Mouse (Mus musculus) gastrocnemius, adult 2 months (tissue): ENCODE results near the gene Ambra1. TPM values are rescaled to one million over a fixed set of nuclear protein-coding genes. Genes with fewer than 3 reads are reported as not detected.

Source experiments
- DNase-seq: peaks from one replicate; pipeline ENCODE4 v3.0.0; 2022
- H3K27ac ChIP-seq: fragments of 200-600 bp; 2 replicates; pipeline ENCODE4 v1.8.1; 2022; ENCODE audit warnings: mild to moderate bottlenecking
- H3K4me3 ChIP-seq: fragments of 200-600 bp; 2 replicates; pipeline ENCODE4 v1.8.1; 2022; ENCODE audit warnings: mild to moderate bottlenecking, moderate library complexity
- CTCF ChIP-seq: fragments of 200-600 bp; IDR thresholded peaks from 2 replicates; pipeline ENCODE4 v1.8.1; 2022; ENCODE audit warnings: antibody characterized with exemption, mild to moderate bottlenecking, moderate library complexity
- intact Hi-C: fragments of 180-260 bp; cut with DNase I; formaldehyde crosslinking; loops from one replicate; pipeline ENCODE4 v1.15.1; 2025
- total RNA-seq, 2 experiments: library from RNA; stranded (reverse); gene quantifications; 2 replicates each; pipeline ENCODE4 v1.2.3; 2021

Ambra1 gene
- total RNA-seq, 2 experiments from 2014 or later, result 16.7 to 18.1 TPM

GRCm38 (mm10) chr2:91957096-91957495 lies 227.2 kb downstream of the Ambra1 start:
- H3K27ac ChIP-seq, result peak overlapping the region; percentile 48
- TF ChIP-seq CTCF, result no peak
- no peak for DNase-seq
- intact Hi-C loops, result no loop called here
- H3K4me3 ChIP-seq, result no peak overlapping the region

GRCm38 (mm10) chr2:91958049-91958448 lies 228.1 kb downstream of the Ambra1 start:
- intact Hi-C loops, result no loop called here
- DNase-seq, result no peak
- Histone ChIP-seq H3K4me3 (no peak overlapping the region), H3K27ac (peak overlapping the region; percentile 2; the same call in 1 of the 2 replicates)
- TF ChIP-seq CTCF, result no peak

GRCm38 (mm10) chr2:91958701-91959457 lies 228.9 kb downstream of the Ambra1 start:
- peak; percentile 75 for DNase-seq
- intact Hi-C loops, result loop anchor here (1.0 kb wide), 1 partner anchor 13 kb away; no protein-coding TSS in a partner anchor
- TF ChIP-seq CTCF, result peak; percentile 94

GRCm38 (mm10) chr2:91959544-91960410 lies 229.8 kb downstream of the Ambra1 start:
- intact Hi-C loops, result loop anchor here (1.0 kb wide), 1 partner anchor 13 kb away; no protein-coding TSS in a partner anchor
- no peak for DNase-seq
- Histone ChIP-seq H3K4me3 (no peak overlapping the region; the same call in 1 of the 2 replicates), H3K27ac (peak overlapping the region; percentile 51; the same call in 1 of the 2 replicates)
- TF ChIP-seq CTCF, result no peak

More at GRCm38 (mm10) chr2:91958701-91959457, 228.9 kb downstream of the Ambra1 start:
- H3K27ac ChIP-seq, result peak overlapping the region; percentile 51
- no peak overlapping the region; the same call in 1 of the 2 replicates for H3K4me3 ChIP-seq

GRCm38 (mm10) chr2:91960459-91960858 lies 230.5 kb downstream of the Ambra1 start:
- TF ChIP-seq CTCF, result no peak
- Histone ChIP-seq H3K4me3 (no peak overlapping the region), H3K27ac (no peak overlapping the region)
- no peak for DNase-seq
- intact Hi-C loops, result no loop called here

GRCm38 (mm10) chr2:91961901-91962761 lies 232.2 kb downstream of the Ambra1 start:
- TF ChIP-seq CTCF, result no peak
- DNase-seq, result no peak
- H3K4me3 ChIP-seq, result peak overlapping the region; percentile 92
- peak overlapping the region; percentile 48 for H3K27ac ChIP-seq
- intact Hi-C loops, result no loop called here

- DNase-seq, result peak; percentile 72
- no peak for TF ChIP-seq CTCF
- intact Hi-C loops, result no loop called here
- Histone ChIP-seq H3K27ac (peak overlapping the region; percentile 89), H3K4me3 (peak overlapping the region; percentile 92)
Observed at GRCm38 (mm10) chr2:91962864-91963401, 233.0 kb downstream of the Ambra1 start.

GRCm38 (mm10) chr2:91963443-91963932 lies 233.6 kb downstream of the Ambra1 start:
- TF ChIP-seq CTCF, result peak; percentile 92
- intact Hi-C loops, result no loop called here
- Histone ChIP-seq H3K4me3 (peak overlapping the region; percentile 92), H3K27ac (peak overlapping the region; percentile 89)
- peak; percentile 98 for DNase-seq

GRCm38 (mm10) chr2:91964610-91965204 lies 234.8 kb downstream of the Ambra1 start:
- no peak for DNase-seq
- no peak for TF ChIP-seq CTCF
- H3K4me3 ChIP-seq, result peak overlapping the region; percentile 92
- intact Hi-C loops, result no loop called here
- H3K27ac ChIP-seq, result peak overlapping the region; percentile 89

GRCm38 (mm10) chr2:91965417-91965816 lies 235.5 kb downstream of the Ambra1 start:
- TF ChIP-seq CTCF, result no peak
- peak; percentile 74 for DNase-seq
- intact Hi-C loops, result no loop called here
- peak overlapping the region; percentile 89 for H3K27ac ChIP-seq
- H3K4me3 ChIP-seq, result peak overlapping the region; percentile 92

GRCm38 (mm10) chr2:91966367-91966766 lies 236.4 kb downstream of the Ambra1 start:
- intact Hi-C loops, result no loop called here
- TF ChIP-seq CTCF, result no peak
- Histone ChIP-seq H3K27ac (peak overlapping the region; percentile 65), H3K4me3 (no peak overlapping the region)
- no peak for DNase-seq
